Mouse (Mus musculus) bone marrow macrophage, adult 2 months (primary cell): ENCODE results near the gene Pnpla8.

Source experiments
- CTCF ChIP-seq: IDR thresholded peaks from 2 replicates; pipeline ENCODE4 v1.5.1; 2012; ENCODE audit warnings: low read depth, mild to moderate bottlenecking, low read length, moderate library complexity
- POLR2A ChIP-seq: IDR thresholded peaks from 2 replicates; pipeline ENCODE4 v1.6.1; 2012; ENCODE audit warnings: mild to moderate bottlenecking, low read depth, low read length, borderline replicate concordance

DNA sequence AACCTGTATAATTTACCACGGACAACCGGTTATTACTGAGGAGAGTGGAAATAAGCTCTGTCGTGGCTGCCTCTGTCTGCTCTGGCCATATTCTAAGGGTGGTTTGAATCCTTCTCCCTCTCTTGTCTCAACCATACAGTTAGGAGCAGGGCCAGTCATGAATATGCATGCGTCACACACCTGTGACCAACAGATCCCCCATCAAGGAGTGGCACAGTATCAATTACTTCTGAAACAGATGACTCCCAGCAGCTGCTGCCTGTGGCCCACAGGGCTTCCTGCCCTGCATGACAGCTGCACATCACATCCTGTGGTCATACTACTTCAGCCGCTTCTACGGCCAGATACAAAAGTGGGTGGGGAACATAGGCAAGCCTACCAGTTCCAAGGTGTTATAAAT is 122.9 kb downstream of the Pnpla8 start:
- TF ChIP-seq CTCF, result no peak
- TF ChIP-seq POLR2A, result no peak
